18 mouse cellular contexts compared by ENCODE assay signal in genomic region chr1:170566538-170566937, GRCm38 (mm10). TPM values are rescaled to one million over a fixed set of nuclear protein-coding genes. Genes with fewer than 3 reads are reported as not detected.
DNase-seq lines count a peak whose midpoint lies in the region; ATAC-seq and TF ChIP-seq lines count a peak whose summit lies in the region.
"Had no signal": no experiment of that assay in that cellular context is flagged by ENCODE, and none has a peak within 500 bp of the region (broad histone marks: within the 10 kb centered on the region; RNA-seq: fewer than 3 reads in every experiment).

No protein-coding gene starts in this region.

- H3K27me3 ChIP-seq in G1E (ENCODE audit: insufficient read depth, low read length), result peaks cover 5% of the 10 kb centered on the region; the same call in 1 of the 2 replicates
- H3K27me3 ChIP-seq in forebrain, postnatal 0 days (ENCODE audit: insufficient read depth, low read length), result no peaks in the 10 kb centered on the region
- H3K27me3 ChIP-seq: hindbrain, embryonic 12.5 days; hindbrain, embryonic 15.5 days had no signal

- WGBS in forebrain, postnatal 0 days, result 98% methylated on average over 2 of the region's 2 CpGs

- H3K9me3 ChIP-seq in G1E (replicated peaks), result peaks cover 3% of the 10 kb centered on the region; the same call in 1 of the 2 replicates
- H3K9me3 ChIP-seq in forebrain, postnatal 0 days (ENCODE audit: low read length), result no peaks in the 10 kb centered on the region
- H3K9me3 ChIP-seq: heart, embryonic 10.5 days; hindbrain, embryonic 12.5 days; hindbrain, embryonic 15.5 days had no signal

- no peak overlapping the region for H3K27ac ChIP-seq in forebrain, postnatal 0 days (ENCODE audit: low read depth, low read length)
- H3K27ac ChIP-seq: heart, adult 2 months; heart, embryonic 10.5 days; hindbrain, embryonic 12.5 days; hindbrain, embryonic 15.5 days had no signal

- peak overlapping the region; percentile 31; the same call in 1 of the 2 replicates for H3K4me3 ChIP-seq in G1E (ENCODE audit: low read depth, low read length)
- H3K4me3 ChIP-seq in forebrain, postnatal 0 days (ENCODE audit: low read depth, low read length), result no peak overlapping the region
- H3K4me3 ChIP-seq: heart, adult 2 months; heart, embryonic 10.5 days; hindbrain, embryonic 12.5 days; hindbrain, embryonic 15.5 days had no signal

- no peak overlapping the region for H3K4me2 ChIP-seq in forebrain, postnatal 0 days (ENCODE audit: low read depth)
- H3K4me2 ChIP-seq: hindbrain, embryonic 12.5 days; hindbrain, embryonic 15.5 days had no signal

- H3K4me1 ChIP-seq in G1E (ENCODE audit: insufficient read depth, low read depth, low read length), result peaks cover 27% of the 10 kb centered on the region
- no peaks in the 10 kb centered on the region for H3K4me1 ChIP-seq in forebrain, postnatal 0 days (ENCODE audit: insufficient read depth)
- H3K4me1 ChIP-seq: hindbrain, embryonic 12.5 days; hindbrain, embryonic 15.5 days had no signal

- H3K36me3 ChIP-seq in G1E (replicated peaks), result no peaks in the 10 kb centered on the region
- H3K36me3 ChIP-seq in forebrain, postnatal 0 days (ENCODE audit: insufficient read depth), result no peaks in the 10 kb centered on the region
- H3K36me3 ChIP-seq: heart, embryonic 10.5 days; hindbrain, embryonic 12.5 days; hindbrain, embryonic 15.5 days had no signal

- TF ChIP-seq CTCF in G1E (IDR thresholded peaks at IDR 0.05; ENCODE audit: low read depth, low read length), result no peak
- no peak for TF ChIP-seq CTCF in forebrain, postnatal 0 days (IDR thresholded peaks at IDR 0.05; ENCODE audit: low read depth)

- H3K9ac ChIP-seq in forebrain, postnatal 0 days, result no peak overlapping the region
- H3K9ac ChIP-seq: hindbrain, embryonic 12.5 days; hindbrain, embryonic 15.5 days had no signal

- peak; percentile 82 for DNase-seq in 416B (ENCODE audit: low read depth)
- no peak for DNase-seq in G1E (ENCODE audit: low spot score)
- no peak for DNase-seq in urinary bladder, postnatal 4 days (ENCODE audit: low spot score in 2 of 2)
- DNase-seq in forebrain, postnatal 0 days, result no peak
- DNase-seq in thymus, postnatal 4 days, result no peak
- DNase-seq: adrenal gland, adult 2 months; adrenal gland, postnatal 14 days; cerebellum, adult 11 months; cerebellum, adult 8-10 months; cerebellum, postnatal 10 days; cerebellum, postnatal 36 days; gastrocnemius, postnatal 25 days; heart, adult 2 months had no signal

- ATAC-seq in G1E (ENCODE audit: extremely low read depth, insufficient number of reproducible peaks, low FRiP score, poor library complexity, severe bottlenecking), result peak; percentile 92
- ATAC-seq in erythroblast, adult 5-6 weeks (replicated peaks; ENCODE audit: low FRiP score, poor library complexity, severe bottlenecking), result 0 out of 2 replicates have a peak, but pooled peaks have one; percentile 29
- ATAC-seq in forebrain, postnatal 0 days, result no peak
- ATAC-seq: forebrain, embryonic 14.5 days had no signal

RNA-seq across cellular contexts. Expression of gene Nos1ap, which starts 23.1 kb away (rescaled TPM):
- total RNA-seq in G1E (2014; fragmentation: Nextera tagmentation) (11.7 and 18.2 TPM in 2 replicates), G1E (2017) (1.6 and 2.1 TPM in 2 replicates)
- 5.4 and 6.1 TPM in 2 replicates for polyA plus RNA-seq in G1E (2012)
- 23.4 and 25.4 TPM in 2 replicates for total RNA-seq in erythroblast, adult 5-6 weeks (2015; ENCODE audit: low replicate concordance)
- total RNA-seq in erythroblast, adult 5-6 weeks (2017; ENCODE audit: low replicate concordance), result 22.6 and 26.9 TPM in 2 replicates
- total RNA-seq in forebrain, postnatal 0 days (2014; rRNA removed), result 8.0 and 12.4 TPM in 2 replicates
- 8.0 and 14.8 TPM in 2 replicates for polyA plus RNA-seq in forebrain, postnatal 0 days (2015; fragmentation: Nextera tagmentation; extraction: Ambion mirVana)
